Mouse (Mus musculus): ENCODE measurements around the gene Alad. TPM values are rescaled to one million over a fixed set of nuclear protein-coding genes. Genes with fewer than 3 reads are reported as not detected.

Alad gene
- polyA plus RNA-seq, 1 experiment from 2014 or later: 117 TPM

GRCm38 (mm10) chr4:62517046-62517445 is 2.7 kb downstream of the Alad start:
- Histone ChIP-seq H3K4me3 (no peak overlapping the region), H3K4me1 (peaks cover 52% of the 10 kb centered on the region), H3K27me3 (no peaks in the 10 kb centered on the region), H3K4me2 (peak overlapping the region; percentile 75; the same call in 1 of the 2 replicates), H3K36me3 (peaks cover 18% of the 10 kb centered on the region), H3K9me3 (no peaks in the 10 kb centered on the region), H3K9ac (no peak overlapping the region), H3K27ac (peak overlapping the region; percentile 89)
- 71% methylated on average over 8 of the region's 8 CpGs for WGBS
- ATAC-seq (ENCODE audit: borderline replicate concordance, extremely low read depth, low FRiP score, low TSS enrichment): no peak

GRCm38 (mm10) chr4:62516579-62516978 is 3.1 kb downstream of the Alad start:
- H3K4me1 ChIP-seq: peaks cover 52% of the 10 kb centered on the region
- H3K9me3 ChIP-seq: no peaks in the 10 kb centered on the region
- H3K4me2 ChIP-seq: peak overlapping the region; percentile 35
- 52% methylated on average over 1 of the region's 1 CpGs for WGBS
- peak overlapping the region; percentile 89 for H3K27ac ChIP-seq
- H3K36me3 ChIP-seq: peaks cover 21% of the 10 kb centered on the region
- peak; percentile 21; the same call in 1 of the 2 replicates for ATAC-seq (ENCODE audit: borderline replicate concordance, extremely low read depth, low FRiP score, low TSS enrichment)
- no peak overlapping the region for H3K9ac ChIP-seq
- no peaks in the 10 kb centered on the region for H3K27me3 ChIP-seq
- H3K4me3 ChIP-seq: no peak overlapping the region

DNA sequence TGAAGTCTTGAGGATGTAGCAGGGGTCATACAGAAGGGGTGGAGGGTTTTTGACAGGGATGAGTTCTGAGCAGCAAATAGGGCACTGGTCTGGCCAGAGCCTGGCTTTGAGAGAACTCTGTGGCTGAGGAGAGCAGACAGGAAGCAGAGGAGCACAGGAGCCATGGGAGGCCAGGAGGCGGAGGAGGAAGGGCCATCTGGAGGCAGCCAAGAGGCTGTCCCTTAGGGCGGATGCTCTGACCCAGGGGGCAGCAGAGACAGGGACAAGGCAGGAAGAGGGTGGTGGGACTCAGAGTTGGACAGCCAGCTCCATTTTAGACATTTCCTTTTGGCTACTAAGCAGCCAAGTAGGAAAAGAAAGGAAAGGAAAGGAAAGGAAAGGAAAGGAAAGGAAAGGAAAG is 3.6 kb downstream of the Alad start:
- H3K4me3 ChIP-seq: no peak overlapping the region
- no peak overlapping the region; the same call in 1 of the 2 replicates for H3K9ac ChIP-seq
- no peak for ATAC-seq (ENCODE audit: borderline replicate concordance, extremely low read depth, low FRiP score, low TSS enrichment)
- H3K4me1 ChIP-seq: peaks cover 52% of the 10 kb centered on the region
- H3K27ac ChIP-seq: peak overlapping the region; percentile 89
- peaks cover 24% of the 10 kb centered on the region for H3K36me3 ChIP-seq
- peak overlapping the region; percentile 35 for H3K4me2 ChIP-seq
- no peaks in the 10 kb centered on the region for H3K9me3 ChIP-seq
- 33% methylated on average over 2 of the region's 2 CpGs for WGBS
- H3K27me3 ChIP-seq: no peaks in the 10 kb centered on the region

DNA sequence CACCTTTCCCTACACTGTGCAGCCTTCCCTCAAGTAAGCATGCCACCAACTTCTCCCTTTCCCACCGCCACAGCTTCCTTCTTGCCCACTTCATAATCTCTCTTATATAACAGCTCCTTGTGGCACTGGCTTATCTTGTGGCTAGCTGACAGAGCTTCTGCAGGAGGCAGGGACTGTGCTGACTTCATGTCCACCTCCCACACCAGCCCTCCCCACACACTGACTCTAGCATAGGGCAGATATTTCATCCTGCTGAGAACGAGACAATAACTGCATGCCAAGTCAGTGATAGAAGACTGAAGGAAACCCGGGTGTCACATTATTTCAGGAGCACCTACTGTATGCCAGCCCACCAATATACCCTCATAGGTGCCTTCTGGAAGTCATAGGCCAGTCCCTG is 4.2 kb downstream of the Alad start:
- Histone ChIP-seq H3K27ac (peak overlapping the region; percentile 89), H3K4me3 (no peak overlapping the region), H3K36me3 (peaks cover 30% of the 10 kb centered on the region), H3K9ac (no peak overlapping the region), H3K27me3 (no peaks in the 10 kb centered on the region), H3K4me2 (peak overlapping the region; percentile 35; the same call in 1 of the 2 replicates), H3K9me3 (no peaks in the 10 kb centered on the region), H3K4me1 (peaks cover 52% of the 10 kb centered on the region)
- 57% methylated on average over 3 of the region's 3 CpGs for WGBS
- ATAC-seq (ENCODE audit: borderline replicate concordance, extremely low read depth, low FRiP score, low TSS enrichment): no peak

- 61% methylated on average over 7 of the region's 7 CpGs for WGBS
- H3K4me3 ChIP-seq: no peak overlapping the region
- H3K36me3 ChIP-seq: peaks cover 35% of the 10 kb centered on the region
- H3K4me2 ChIP-seq: peak overlapping the region; percentile 35; the same call in 1 of the 2 replicates
- H3K9me3 ChIP-seq: no peaks in the 10 kb centered on the region
- H3K27me3 ChIP-seq: no peaks in the 10 kb centered on the region
- H3K27ac ChIP-seq: peak overlapping the region; percentile 89
- ATAC-seq (ENCODE audit: borderline replicate concordance, extremely low read depth, low FRiP score, low TSS enrichment): no peak
- peaks cover 52% of the 10 kb centered on the region for H3K4me1 ChIP-seq
- no peak overlapping the region for H3K9ac ChIP-seq
Measured at GRCm38 (mm10) chr4:62514995-62515394, 4.7 kb downstream of the Alad start.

GRCm38 (mm10) chr4:62513998-62514506 is 5.7 kb downstream of the Alad start:
- H3K4me3 ChIP-seq: no peak overlapping the region
- no peak overlapping the region for H3K9ac ChIP-seq
- H3K27me3 ChIP-seq: no peaks in the 10 kb centered on the region
- no peak for ATAC-seq (ENCODE audit: borderline replicate concordance, extremely low read depth, low FRiP score, low TSS enrichment)
- H3K27ac ChIP-seq: no peak overlapping the region
- no peaks in the 10 kb centered on the region for H3K9me3 ChIP-seq
- H3K4me1 ChIP-seq: peaks cover 49% of the 10 kb centered on the region
- 57% methylated on average over 11 of the region's 11 CpGs for WGBS
- H3K4me2 ChIP-seq: no peak overlapping the region
- H3K36me3 ChIP-seq: peaks cover 44% of the 10 kb centered on the region

DNA sequence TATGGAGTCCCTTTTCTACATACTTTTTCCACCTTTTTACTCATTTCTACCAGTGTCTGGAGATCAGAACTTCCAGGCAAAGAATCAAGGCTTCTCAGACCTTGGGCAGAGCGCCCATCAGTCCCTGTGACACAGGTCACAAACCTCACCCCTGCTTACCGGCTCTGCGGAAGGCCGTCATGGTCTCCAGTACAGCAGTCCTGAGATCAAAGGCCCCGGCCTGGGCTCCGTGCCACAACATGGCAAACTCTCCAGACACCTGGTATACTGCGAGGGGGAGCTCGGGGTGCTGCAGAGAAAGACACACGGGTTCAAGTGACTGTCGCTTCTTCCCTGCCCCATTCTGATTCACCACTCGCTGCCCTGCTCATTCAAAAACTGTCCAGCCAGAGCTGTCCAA is 9.8 kb downstream of the Alad start:
- Histone ChIP-seq H3K36me3 (peaks cover 64% of the 10 kb centered on the region), H3K4me3 (no peak overlapping the region)

GRCm38 (mm10) chr4:62508839-62509238 is 10.9 kb downstream of the Alad start:
- Histone ChIP-seq H3K9me3 (no peaks in the 10 kb centered on the region), H3K27me3 (no peaks in the 10 kb centered on the region), H3K27ac (no peak overlapping the region), H3K4me2 (no peak overlapping the region), H3K4me1 (0 out of 2 replicates have a peak, but pooled peaks cover under 1% of the 10 kb centered on the region), H3K36me3 (peaks cover 64% of the 10 kb centered on the region), H3K4me3 (no peak overlapping the region), H3K9ac (no peak overlapping the region)
- WGBS: 89% methylated on average over 5 of the region's 5 CpGs
- ATAC-seq (ENCODE audit: borderline replicate concordance, extremely low read depth, low FRiP score, low TSS enrichment): no peak

More for the DNA sequence above, 9.8 kb downstream of the Alad start:
- Histone ChIP-seq H3K9ac (no peak overlapping the region), H3K9me3 (no peaks in the 10 kb centered on the region), H3K27ac (no peak overlapping the region), H3K4me1 (peaks cover 8% of the 10 kb centered on the region), H3K4me2 (no peak overlapping the region), H3K27me3 (no peaks in the 10 kb centered on the region)
- WGBS: 80% methylated on average over 11 of the region's 11 CpGs
- ATAC-seq (ENCODE audit: borderline replicate concordance, extremely low read depth, low FRiP score, low TSS enrichment): no peak

DNA sequence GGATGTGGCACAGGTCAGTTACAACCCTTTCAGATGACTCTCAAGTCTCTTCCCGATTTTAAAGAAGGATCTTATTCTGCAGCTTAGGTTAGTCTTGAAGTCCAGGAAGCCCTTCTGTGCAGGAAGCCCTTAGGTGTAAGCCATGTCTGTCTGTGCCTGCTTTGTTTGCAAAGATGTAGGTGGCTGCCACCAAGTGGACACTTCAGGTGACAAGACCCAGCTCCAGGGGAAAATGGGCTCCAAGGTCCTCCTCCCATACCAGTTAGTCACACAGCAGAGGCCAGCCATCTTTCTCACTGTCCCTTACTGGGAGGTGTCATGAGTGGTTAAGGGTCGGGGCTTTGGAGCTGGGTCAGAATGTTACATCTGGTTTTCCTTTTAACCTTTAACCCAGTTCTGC is 12.9 kb downstream of the Alad start:
- H3K36me3 ChIP-seq: peaks cover 48% of the 10 kb centered on the region
- H3K27me3 ChIP-seq: no peaks in the 10 kb centered on the region
- H3K9ac ChIP-seq: no peak overlapping the region
- no peaks in the 10 kb centered on the region for H3K9me3 ChIP-seq
- 59% methylated on average over 2 of the region's 2 CpGs for WGBS
- H3K4me2 ChIP-seq: no peak overlapping the region
- peaks cover 10% of the 10 kb centered on the region; the same call in 1 of the 2 replicates for H3K4me1 ChIP-seq
- ATAC-seq (ENCODE audit: borderline replicate concordance, extremely low read depth, low FRiP score, low TSS enrichment): no peak
- no peak overlapping the region for H3K27ac ChIP-seq
- H3K4me3 ChIP-seq: no peak overlapping the region

DNA sequence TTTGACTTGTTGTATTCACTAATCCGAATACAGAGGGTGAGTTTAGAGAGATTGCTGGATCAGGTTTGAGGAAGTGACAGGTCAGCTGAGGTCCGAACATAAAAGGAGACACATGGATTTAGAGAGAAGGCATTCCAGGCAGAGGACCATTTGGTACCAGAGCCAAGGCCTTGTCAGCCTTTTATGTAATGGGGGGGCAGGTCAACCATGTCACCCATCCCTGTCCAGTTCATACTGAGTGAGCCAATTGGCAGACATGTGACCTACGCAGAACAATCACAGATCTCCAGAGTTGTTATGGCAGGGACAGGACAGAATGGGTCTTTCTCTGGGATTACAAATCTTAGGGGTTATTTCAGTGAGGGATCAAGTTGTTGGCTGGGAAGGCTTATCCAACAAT is 13.7 kb downstream of the Alad start:
- 83% methylated on average over 3 of the region's 3 CpGs for WGBS
- no peaks in the 10 kb centered on the region for H3K27me3 ChIP-seq
- H3K4me3 ChIP-seq: no peak overlapping the region
- no peak overlapping the region for H3K27ac ChIP-seq
- peaks cover 15% of the 10 kb centered on the region; the same call in 1 of the 2 replicates for H3K4me1 ChIP-seq
- ATAC-seq (ENCODE audit: borderline replicate concordance, extremely low read depth, low FRiP score, low TSS enrichment): no peak
- no peak overlapping the region for H3K9ac ChIP-seq
- no peaks in the 10 kb centered on the region for H3K9me3 ChIP-seq
- H3K36me3 ChIP-seq: peaks cover 39% of the 10 kb centered on the region
- H3K4me2 ChIP-seq: no peak overlapping the region

DNA sequence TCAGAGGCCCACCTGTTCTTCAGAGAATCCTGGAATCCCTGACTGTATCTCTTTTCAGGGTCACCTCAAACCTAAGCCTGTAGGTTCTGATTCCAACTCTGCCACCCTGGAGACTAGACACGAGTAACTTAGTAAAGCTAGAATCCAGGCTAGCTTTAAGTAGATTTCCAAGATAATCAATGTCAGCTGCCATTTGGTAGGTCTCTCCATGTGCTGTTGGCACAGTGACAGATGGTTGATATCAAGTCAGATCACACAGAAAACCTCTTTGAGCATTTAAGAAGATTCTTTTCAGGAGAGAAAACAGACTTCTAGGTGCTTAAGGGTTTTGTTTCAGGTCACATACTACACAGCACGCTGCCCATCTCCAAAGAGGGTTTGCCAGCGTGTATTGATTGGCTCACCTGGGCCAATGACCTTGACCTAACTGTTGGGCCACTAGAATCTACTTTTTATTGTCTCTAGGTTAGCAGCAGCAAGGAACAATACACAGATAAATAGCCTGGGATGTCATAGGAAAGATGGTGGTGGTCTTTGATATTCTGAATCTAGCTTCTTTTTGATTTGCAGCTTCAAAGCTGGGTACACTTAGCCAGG is 16.2 kb downstream of the Alad start, which contains the start of gene Hdhd3:
Hdhd3 (minus strand) TSS at position 94 of the 597 bp plus-strand sequence.
- H3K9ac ChIP-seq: peak within 1 kb of the TSS; percentile 72
- ATAC-seq (ENCODE audit: borderline replicate concordance, extremely low read depth, low FRiP score, low TSS enrichment): no peak
- peak within 1 kb of the TSS; percentile 84 for H3K27ac ChIP-seq
- peak within 1 kb of the TSS; percentile 62 for H3K4me2 ChIP-seq
- WGBS: 74% methylated on average over 3 of the region's 3 CpGs
- H3K36me3 ChIP-seq: peaks cover 26% of the 10 kb centered on the region
- H3K4me1 ChIP-seq: peaks cover 17% of the 10 kb centered on the region; the same call in 1 of the 2 replicates
- H3K9me3 ChIP-seq: no peaks in the 10 kb centered on the region
- no peaks in the 10 kb centered on the region for H3K27me3 ChIP-seq
- H3K4me3 ChIP-seq: peak within 1 kb of the TSS; percentile 74

DNA sequence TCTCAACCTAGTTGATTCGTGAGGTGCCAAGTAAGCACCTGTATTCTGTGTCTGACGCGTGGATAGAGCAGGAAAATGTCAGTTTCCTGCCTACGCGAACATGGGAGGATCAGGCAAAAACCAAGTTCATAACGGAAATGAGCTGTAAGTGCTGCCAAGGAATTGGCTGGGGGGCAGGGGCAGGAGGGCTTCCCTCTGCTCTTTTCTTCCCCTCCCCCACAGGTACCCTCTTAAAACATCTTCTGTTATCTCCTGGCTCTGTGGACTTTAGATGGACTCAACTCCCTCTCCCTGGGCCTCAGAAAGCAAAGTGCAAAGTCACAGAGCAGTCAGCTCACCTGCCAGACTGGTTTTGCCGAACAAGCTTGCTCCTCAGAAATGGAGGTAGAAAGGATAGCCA is 16.7 kb downstream of the Alad start:
- ATAC-seq (ENCODE audit: borderline replicate concordance, extremely low read depth, low FRiP score, low TSS enrichment): no peak

More for the DNA sequence above, 16.7 kb downstream of the Alad start:
- Histone ChIP-seq H3K4me1 (peaks cover 17% of the 10 kb centered on the region; the same call in 1 of the 2 replicates), H3K9me3 (no peaks in the 10 kb centered on the region), H3K27ac (peak overlapping the region; percentile 84), H3K9ac (no peak overlapping the region), H3K36me3 (peaks cover 26% of the 10 kb centered on the region), H3K4me2 (peak overlapping the region; percentile 62), H3K27me3 (no peaks in the 10 kb centered on the region), H3K4me3 (no peak overlapping the region)
- 46% methylated on average over 7 of the region's 7 CpGs for WGBS
